Mouse (Mus musculus) hindbrain, embryonic 13.5 days (tissue): Measurements from ENCODE around the gene Zswim2. TPM values are rescaled to one million over a fixed set of nuclear protein-coding genes. Genes with fewer than 3 reads are reported as not detected.
"Not testable (repeated sequence)": the region's sequence is repeated elsewhere in the genome, so short reads cannot be mapped to it uniquely, and the experiment has no call there.

ENCODE experiments used
- ATAC-seq: fragments of 200-750 bp; cut with Nextera tagmentation; 2 replicates; pipeline ENCODE4 v1.8.0; 2017; ENCODE audit warnings: moderate TSS enrichment; ENCODE audit not compliant: low FRiP score
- H3K27ac ChIP-seq: fragments of 300-500 bp; sonication (generic); 2 replicates; pipeline ENCODE4 v1.5.1; 2015; ENCODE audit warnings: inconsistent platforms, mild to moderate bottlenecking, moderate library complexity
- H3K27me3 ChIP-seq: fragments of 300-500 bp; sonication (generic); 2 replicates; pipeline ENCODE4 v1.6.1; 2015; ENCODE audit warnings: mild to moderate bottlenecking, inconsistent platforms
- H3K36me3 ChIP-seq: fragments of 300-500 bp; sonication (generic); 2 replicates; pipeline ENCODE4 v1.6.1; 2015; ENCODE audit warnings: mild to moderate bottlenecking, inconsistent platforms
- H3K4me1 ChIP-seq: fragments of 300-500 bp; sonication (generic); replicated peaks from 2 replicates; pipeline ENCODE4 v1.6.1; 2015; ENCODE audit warnings: inconsistent platforms
- H3K4me2 ChIP-seq: fragments of 300-500 bp; sonication (generic); 2 replicates; pipeline ENCODE4 v1.6.1; 2015; ENCODE audit warnings: inconsistent platforms, mild to moderate bottlenecking, moderate library complexity
- H3K4me3 ChIP-seq: fragments of 300-500 bp; sonication (generic); 2 replicates; pipeline ENCODE4 v1.5.1; 2015; ENCODE audit warnings: mild to moderate bottlenecking, inconsistent platforms
- H3K9ac ChIP-seq: fragments of 300-500 bp; sonication (generic); 2 replicates; pipeline ENCODE4 v1.6.1; 2015; ENCODE audit warnings: mild to moderate bottlenecking, inconsistent platforms
- H3K9me3 ChIP-seq: fragments of 300-500 bp; sonication (generic); 2 replicates; pipeline ENCODE4 v1.6.1; 2016; ENCODE audit warnings: inconsistent platforms
- WGBS: fragments of 180-500 bp; shearing (Covaris S2); methylation state at CpG from one replicate; pipeline ENCODE4 v1.1.7; 2015; 5-methylcytosine and 5-hydroxymethylcytosine counted together
- polyA plus RNA-seq: library from polyadenylated mRNA; unstranded; fragments of >200 nt; fragmentation: Nextera tagmentation; extraction: Ambion mirVana; gene quantifications from 2 replicates; pipeline ENCODE4 v1.2.1, GENCODE M21; 2015

Zswim2 gene
- not detected in 2 replicates for polyA plus RNA-seq

DNA sequence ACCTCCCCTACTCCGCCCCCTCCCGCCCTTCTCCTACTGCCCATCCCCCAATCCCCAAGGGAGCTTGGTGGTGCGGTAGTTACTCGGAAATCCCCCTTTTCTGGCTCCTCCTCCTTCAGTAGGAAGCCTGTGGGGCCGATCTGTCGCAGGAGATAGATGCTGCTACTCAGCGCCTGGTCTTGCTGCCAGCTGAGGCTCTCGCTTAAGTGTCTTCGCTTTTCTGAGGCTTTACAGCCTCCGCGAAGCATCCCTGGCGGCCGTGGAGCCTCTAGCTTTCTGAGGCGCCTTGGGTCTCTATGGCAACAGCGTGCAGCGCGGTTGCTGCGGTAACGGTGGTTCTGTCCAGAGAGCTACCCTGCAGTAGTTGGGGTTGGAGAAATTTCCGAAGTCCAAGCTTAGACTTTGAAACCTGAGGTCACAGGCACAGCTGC is at the start of gene Zswim2:
Gene Zswim2 (minus strand): TSS at position 298 of the 431 bp plus-strand sequence.
- Histone ChIP-seq H3K27ac (peak within 1 kb of the TSS; percentile 40), H3K9ac (peak within 1 kb of the TSS; percentile 53; the same call in 1 of the 2 replicates), H3K4me1 (peaks cover 11% of the 10 kb centered on the region; the same call in 1 of the 2 replicates), H3K9me3 (no peaks in the 10 kb centered on the region), H3K4me3 (peak within 1 kb of the TSS; percentile 38), H3K36me3 (no peaks in the 10 kb centered on the region), H3K27me3 (no peaks in the 10 kb centered on the region), H3K4me2 (peak within 1 kb of the TSS; percentile 56)
- WGBS: under 1% methylated on average over 20 of the region's 20 CpGs
- ATAC-seq: peak; percentile 99

GRCm38 (mm10) chr2:83990253-83990652 is 49.2 kb upstream of the Zswim2 start, which contains the start of gene Gm13691:
Gene Gm13691 (plus strand): TSS chr2:83990553.
- not testable (repeated sequence) for H3K9ac ChIP-seq, H3K27ac ChIP-seq, H3K4me3 ChIP-seq, ATAC-seq, H3K36me3 ChIP-seq, H3K27me3 ChIP-seq, H3K4me1 ChIP-seq, H3K4me2 ChIP-seq, H3K9me3 ChIP-seq
- WGBS: no CpG with 5 or more reads among the region's 6 CpGs

DNA sequence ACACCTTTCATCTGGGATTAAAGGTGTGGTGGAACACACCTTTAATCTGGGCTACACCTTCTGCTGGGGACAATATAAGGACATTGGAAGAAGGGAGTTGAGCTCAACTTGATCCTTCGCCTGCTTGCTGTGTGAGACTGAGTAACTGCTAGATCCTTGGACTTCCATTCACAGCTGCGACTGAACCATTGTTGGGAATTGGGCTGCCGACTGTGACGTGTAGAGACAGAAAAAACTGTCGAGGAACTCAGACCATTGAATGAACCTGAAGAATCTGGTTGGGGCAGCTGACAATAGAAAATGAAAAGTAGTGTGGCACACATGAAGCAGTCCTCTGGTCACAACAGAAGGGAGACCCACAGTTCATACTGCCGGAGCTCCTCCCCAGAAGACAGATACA is 43.4 kb upstream of the Zswim2 start, which contains the start of gene Gm13697:
Gene Gm13697 (plus strand): TSS at position 301 of the 400 bp plus-strand sequence.
- ATAC-seq, H3K27me3 ChIP-seq, H3K4me1 ChIP-seq, H3K36me3 ChIP-seq, H3K4me3 ChIP-seq, H3K9me3 ChIP-seq, H3K27ac ChIP-seq, H3K4me2 ChIP-seq, H3K9ac ChIP-seq: not testable (repeated sequence)
- no CpG with 5 or more reads among the region's 6 CpGs for WGBS

GRCm38 (mm10) chr2:83978633-83979032 is 37.6 kb upstream of the Zswim2 start, which contains the start of gene Gm13694:
Gene Gm13694 (plus strand): TSS chr2:83978933.
- ATAC-seq, H3K27ac ChIP-seq, H3K9me3 ChIP-seq, H3K4me1 ChIP-seq, H3K9ac ChIP-seq, H3K4me3 ChIP-seq, H3K36me3 ChIP-seq, H3K27me3 ChIP-seq, H3K4me2 ChIP-seq: not testable (repeated sequence)
- no CpG with 5 or more reads among the region's 6 CpGs for WGBS

DNA sequence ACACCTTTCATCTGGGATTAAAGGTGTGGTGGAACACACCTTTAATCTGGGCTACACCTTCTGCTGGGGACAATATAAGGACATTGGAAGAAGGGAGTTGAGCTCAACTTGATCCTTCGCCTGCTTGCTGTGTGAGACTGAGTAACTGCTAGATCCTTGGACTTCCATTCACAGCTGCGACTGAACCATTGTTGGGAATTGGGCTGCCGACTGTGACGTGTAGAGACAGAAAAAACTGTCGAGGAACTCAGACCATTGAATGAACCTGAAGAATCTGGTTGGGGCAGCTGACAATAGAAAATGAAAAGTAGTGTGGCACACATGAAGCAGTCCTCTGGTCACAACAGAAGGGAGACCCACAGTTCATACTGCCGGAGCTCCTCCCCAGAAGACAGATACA is 31.8 kb upstream of the Zswim2 start, which contains the start of gene Gm13696:
Gene Gm13696 (plus strand): TSS at position 301 of the 400 bp plus-strand sequence.
- H3K27ac ChIP-seq, H3K9ac ChIP-seq, H3K9me3 ChIP-seq, ATAC-seq, H3K36me3 ChIP-seq, H3K27me3 ChIP-seq, H3K4me3 ChIP-seq, H3K4me2 ChIP-seq, H3K4me1 ChIP-seq: not testable (repeated sequence)
- WGBS: no CpG with 5 or more reads among the region's 6 CpGs

DNA sequence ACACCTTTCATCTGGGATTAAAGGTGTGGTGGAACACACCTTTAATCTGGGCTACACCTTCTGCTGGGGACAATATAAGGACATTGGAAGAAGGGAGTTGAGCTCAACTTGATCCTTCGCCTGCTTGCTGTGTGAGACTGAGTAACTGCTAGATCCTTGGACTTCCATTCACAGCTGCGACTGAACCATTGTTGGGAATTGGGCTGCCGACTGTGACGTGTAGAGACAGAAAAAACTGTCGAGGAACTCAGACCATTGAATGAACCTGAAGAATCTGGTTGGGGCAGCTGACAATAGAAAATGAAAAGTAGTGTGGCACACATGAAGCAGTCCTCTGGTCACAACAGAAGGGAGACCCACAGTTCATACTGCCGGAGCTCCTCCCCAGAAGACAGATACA is 26.0 kb upstream of the Zswim2 start, which contains the start of gene Gm13695:
Gene Gm13695 (plus strand): TSS at position 301 of the 400 bp plus-strand sequence.
- H3K27me3 ChIP-seq, H3K9ac ChIP-seq, H3K4me3 ChIP-seq, H3K27ac ChIP-seq, H3K9me3 ChIP-seq, ATAC-seq, H3K36me3 ChIP-seq, H3K4me2 ChIP-seq, H3K4me1 ChIP-seq: not testable (repeated sequence)
- no CpG with 5 or more reads among the region's 6 CpGs for WGBS

DNA sequence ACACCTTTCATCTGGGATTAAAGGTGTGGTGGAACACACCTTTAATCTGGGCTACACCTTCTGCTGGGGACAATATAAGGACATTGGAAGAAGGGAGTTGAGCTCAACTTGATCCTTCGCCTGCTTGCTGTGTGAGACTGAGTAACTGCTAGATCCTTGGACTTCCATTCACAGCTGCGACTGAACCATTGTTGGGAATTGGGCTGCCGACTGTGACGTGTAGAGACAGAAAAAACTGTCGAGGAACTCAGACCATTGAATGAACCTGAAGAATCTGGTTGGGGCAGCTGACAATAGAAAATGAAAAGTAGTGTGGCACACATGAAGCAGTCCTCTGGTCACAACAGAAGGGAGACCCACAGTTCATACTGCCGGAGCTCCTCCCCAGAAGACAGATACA is 20.2 kb upstream of the Zswim2 start, which contains the start of gene Gm13693:
Gene Gm13693 (plus strand): TSS at position 301 of the 400 bp plus-strand sequence.
- not testable (repeated sequence) for H3K4me2 ChIP-seq, H3K4me1 ChIP-seq, H3K9ac ChIP-seq, H3K9me3 ChIP-seq, ATAC-seq, H3K4me3 ChIP-seq, H3K27ac ChIP-seq, H3K27me3 ChIP-seq, H3K36me3 ChIP-seq
- WGBS: no CpG with 5 or more reads among the region's 6 CpGs

DNA sequence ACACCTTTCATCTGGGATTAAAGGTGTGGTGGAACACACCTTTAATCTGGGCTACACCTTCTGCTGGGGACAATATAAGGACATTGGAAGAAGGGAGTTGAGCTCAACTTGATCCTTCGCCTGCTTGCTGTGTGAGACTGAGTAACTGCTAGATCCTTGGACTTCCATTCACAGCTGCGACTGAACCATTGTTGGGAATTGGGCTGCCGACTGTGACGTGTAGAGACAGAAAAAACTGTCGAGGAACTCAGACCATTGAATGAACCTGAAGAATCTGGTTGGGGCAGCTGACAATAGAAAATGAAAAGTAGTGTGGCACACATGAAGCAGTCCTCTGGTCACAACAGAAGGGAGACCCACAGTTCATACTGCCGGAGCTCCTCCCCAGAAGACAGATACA is 14.4 kb upstream of the Zswim2 start, which contains the start of gene Gm13698:
Gene Gm13698 (plus strand): TSS at position 301 of the 400 bp plus-strand sequence.
- H3K9ac ChIP-seq, H3K4me3 ChIP-seq, H3K4me1 ChIP-seq, H3K27me3 ChIP-seq, H3K36me3 ChIP-seq, H3K4me2 ChIP-seq, H3K9me3 ChIP-seq, H3K27ac ChIP-seq, ATAC-seq: not testable (repeated sequence)
- no CpG with 5 or more reads among the region's 6 CpGs for WGBS

- H3K27ac ChIP-seq: no peak overlapping the region
- H3K4me3 ChIP-seq: no peak overlapping the region
- no peaks in the 10 kb centered on the region for H3K27me3 ChIP-seq
- no peak overlapping the region for H3K4me2 ChIP-seq
- peaks cover 11% of the 10 kb centered on the region; the same call in 1 of the 2 replicates for H3K4me1 ChIP-seq
- no peaks in the 10 kb centered on the region for H3K9me3 ChIP-seq
- no peak overlapping the region for H3K9ac ChIP-seq
- 85% methylated on average over 4 of the region's 4 CpGs for WGBS
- ATAC-seq: no peak
- H3K36me3 ChIP-seq: no peaks in the 10 kb centered on the region
Measured at GRCm38 (mm10) chr2:83941792-83942191, 764 bp upstream of the Zswim2 start.

DNA sequence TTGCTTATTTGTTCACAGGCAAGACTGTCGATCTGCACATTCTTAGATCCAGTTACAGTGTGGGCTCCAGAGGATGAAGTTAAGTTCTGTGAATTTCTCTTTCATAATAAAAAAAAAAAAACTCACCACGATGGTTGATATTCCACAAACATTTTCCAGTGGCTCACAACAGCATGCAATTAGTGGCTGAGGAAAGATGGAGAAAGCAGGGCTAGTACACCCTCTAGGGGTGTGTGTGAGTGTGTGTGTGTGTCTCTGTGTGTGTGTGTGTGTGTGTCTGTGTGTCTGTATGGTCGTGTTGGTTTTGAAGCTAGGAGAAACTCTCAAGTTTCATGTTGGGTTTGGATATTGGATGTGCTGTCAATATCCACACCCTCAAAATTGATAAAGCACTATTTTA is 350 bp upstream of the Zswim2 start:
- Histone ChIP-seq H3K9ac (no peak overlapping the region), H3K27ac (no peak overlapping the region), H3K4me2 (peak overlapping the region; percentile 56), H3K4me1 (peaks cover 11% of the 10 kb centered on the region; the same call in 1 of the 2 replicates), H3K27me3 (no peaks in the 10 kb centered on the region), H3K4me3 (peak overlapping the region; percentile 38), H3K36me3 (no peaks in the 10 kb centered on the region), H3K9me3 (no peaks in the 10 kb centered on the region)
- WGBS: 42% methylated on average over 3 of the region's 3 CpGs
- ATAC-seq: peak; percentile 70; the same call in 1 of the 2 replicates

- no peaks in the 10 kb centered on the region for H3K36me3 ChIP-seq
- no peak overlapping the region for H3K4me2 ChIP-seq
- ATAC-seq: no peak
- H3K4me1 ChIP-seq: no peaks in the 10 kb centered on the region
- no peaks in the 10 kb centered on the region for H3K27me3 ChIP-seq
- H3K27ac ChIP-seq: no peak overlapping the region
- H3K9ac ChIP-seq: no peak overlapping the region
- WGBS: 59% methylated on average over 2 of the region's 2 CpGs
- no peaks in the 10 kb centered on the region for H3K9me3 ChIP-seq
- no peak overlapping the region for H3K4me3 ChIP-seq
Measured at GRCm38 (mm10) chr2:83929478-83930088, 11.4 kb downstream of the Zswim2 start.

- no peaks in the 10 kb centered on the region for H3K36me3 ChIP-seq
- H3K9me3 ChIP-seq: no peaks in the 10 kb centered on the region
- H3K4me1 ChIP-seq: no peaks in the 10 kb centered on the region
- no peaks in the 10 kb centered on the region for H3K27me3 ChIP-seq
- 74% methylated on average over 2 of the region's 2 CpGs for WGBS
- no peak for ATAC-seq
- no peak overlapping the region for H3K27ac ChIP-seq
- H3K4me2 ChIP-seq: no peak overlapping the region
- H3K9ac ChIP-seq: no peak overlapping the region
- H3K4me3 ChIP-seq: no peak overlapping the region
Measured at GRCm38 (mm10) chr2:83901896-83902540, 39.0 kb downstream of the Zswim2 start.
